Mouse (Mus musculus) neural tube, embryonic 11.5 days (tissue): Measurements from ENCODE around the gene Scn11a. TPM values are rescaled to one million over a fixed set of nuclear protein-coding genes. Genes with fewer than 3 reads are reported as not detected.

ENCODE experiments used
- ATAC-seq: fragments of 200-750 bp; cut with Nextera tagmentation; 2 replicates; pipeline ENCODE4 v1.8.0; 2017; ENCODE audit warnings: moderate number of reproducible peaks, mild to moderate bottlenecking, moderate TSS enrichment, moderate library complexity; ENCODE audit not compliant: insufficient read depth, low FRiP score, low TSS enrichment
- DNase-seq: peaks from one replicate; pipeline ENCODE4 v3.0.0-alpha.2; 2015; ENCODE audit warnings: low spot score
- H3K27ac ChIP-seq: fragments of 300-500 bp; sonication (generic); 2 replicates; pipeline ENCODE4 v1.5.1; 2014; ENCODE audit warnings: low read depth, mild to moderate bottlenecking, low read length
- H3K27me3 ChIP-seq: fragments of 300-500 bp; sonication (generic); 2 replicates; pipeline ENCODE4 v1.6.1; 2014; ENCODE audit warnings: mild to moderate bottlenecking, low read length, mixed read lengths; ENCODE audit not compliant: control insufficient read depth, insufficient read depth
- H3K36me3 ChIP-seq: fragments of 300-500 bp; sonication (generic); 2 replicates; pipeline ENCODE4 v1.6.1; 2014; ENCODE audit warnings: mild to moderate bottlenecking, low read length, moderate library complexity, mixed read lengths; ENCODE audit not compliant: control insufficient read depth, insufficient read depth
- H3K4me1 ChIP-seq: fragments of 300-500 bp; sonication (generic); 2 replicates; pipeline ENCODE4 v1.6.1; 2014; ENCODE audit warnings: low read length, mixed read lengths; ENCODE audit not compliant: control insufficient read depth, insufficient read depth
- H3K4me2 ChIP-seq: fragments of 300-500 bp; sonication (generic); 2 replicates; pipeline ENCODE4 v1.6.1; 2014; ENCODE audit warnings: low read depth, mild to moderate bottlenecking, moderate library complexity
- H3K4me3 ChIP-seq: fragments of 300-500 bp; sonication (generic); 2 replicates; pipeline ENCODE4 v1.5.1; 2014; ENCODE audit warnings: low read depth, low read length
- H3K9ac ChIP-seq: fragments of 300-500 bp; sonication (generic); 2 replicates; pipeline ENCODE4 v1.6.1; 2014; ENCODE audit warnings: mild to moderate bottlenecking, low read length
- H3K9me3 ChIP-seq: fragments of 300-500 bp; sonication (generic); 2 replicates; pipeline ENCODE4 v1.6.1; 2016; ENCODE audit warnings: low read length; ENCODE audit not compliant: control insufficient read depth
- WGBS: fragments of 180-500 bp; shearing (Covaris S2); extraction: QIAGEN DNeasy Blood & Tissue Kit; methylation state at CpG from one replicate; pipeline ENCODE4 v1.1.7; 2014; 5-methylcytosine and 5-hydroxymethylcytosine counted together
- polyA plus RNA-seq: library from polyadenylated mRNA; unstranded; fragments of >200 nt; fragmentation: Nextera tagmentation; extraction: Ambion mirVana; gene quantifications from 2 replicates; pipeline ENCODE4 v1.2.1, GENCODE M21; 2014

Gene Scn11a
- polyA plus RNA-seq, 1 experiment from 2014 or later, result not detected

DNA sequence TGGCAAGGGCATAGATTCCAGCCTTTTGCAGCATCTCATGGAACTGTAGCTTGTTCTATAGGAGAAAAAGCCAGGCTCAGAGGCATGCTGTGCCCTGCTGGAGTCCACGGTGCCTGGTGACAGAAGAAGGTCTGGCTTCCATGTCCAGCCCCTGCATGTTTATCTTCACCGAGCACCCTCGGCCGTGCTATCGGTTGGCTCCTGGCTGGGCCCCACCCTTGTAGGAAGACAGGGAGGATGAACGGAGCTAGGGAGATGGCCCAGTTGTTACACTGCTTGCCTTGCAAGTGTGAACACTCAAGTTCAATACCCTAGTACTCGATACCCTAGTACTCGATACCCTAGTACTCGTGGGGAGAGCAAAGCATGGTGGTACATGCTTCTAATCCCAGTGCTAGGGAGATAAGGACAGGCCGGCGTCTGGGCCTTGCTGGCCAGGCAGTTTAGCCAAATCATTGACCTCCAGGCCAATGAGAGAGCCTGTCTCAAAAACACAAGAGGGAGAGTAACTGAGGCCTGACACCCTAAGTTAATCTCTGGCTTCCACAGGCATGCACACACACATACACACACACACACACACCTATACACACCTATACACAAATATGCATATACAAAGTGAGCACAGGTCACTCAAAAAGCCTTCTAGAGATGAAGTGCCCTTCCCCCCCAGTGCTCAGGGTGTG is 96.7 kb downstream of the Scn11a start:
- Histone ChIP-seq H3K9me3 (no peaks in the 10 kb centered on the region), H3K4me3 (no peak overlapping the region), H3K27me3 (no peaks in the 10 kb centered on the region), H3K9ac (no peak overlapping the region), H3K4me2 (no peak overlapping the region), H3K27ac (no peak overlapping the region), H3K4me1 (no peaks in the 10 kb centered on the region), H3K36me3 (no peaks in the 10 kb centered on the region)
- DNase-seq (no peak), ATAC-seq (no peak)
- 87% methylated on average over 11 of the region's 11 CpGs for WGBS

DNA sequence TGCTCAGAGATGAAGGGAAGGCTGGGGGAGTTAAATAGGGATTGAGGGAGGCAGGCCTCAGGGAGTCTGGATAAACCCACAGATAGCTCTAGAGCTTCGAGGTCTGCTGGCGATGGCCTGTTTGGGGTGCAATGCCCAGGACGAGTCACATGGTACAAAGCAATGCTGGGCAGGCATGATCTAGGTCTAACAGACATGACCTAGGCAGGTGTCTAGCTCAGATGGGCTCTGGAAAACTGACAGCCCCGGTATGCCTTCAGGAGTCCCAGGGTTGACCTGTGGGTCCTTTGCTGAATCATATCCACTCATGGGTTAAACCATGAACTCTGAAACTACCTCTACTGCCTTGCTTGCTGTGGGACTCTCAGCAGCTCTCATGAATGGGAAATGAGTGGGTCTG is 98.3 kb downstream of the Scn11a start:
- ATAC-seq (no peak), DNase-seq (no peak)
- WGBS, result 89% methylated on average over 4 of the region's 4 CpGs
- Histone ChIP-seq H3K9me3 (no peaks in the 10 kb centered on the region), H3K27me3 (no peaks in the 10 kb centered on the region), H3K9ac (no peak overlapping the region), H3K36me3 (no peaks in the 10 kb centered on the region), H3K4me3 (no peak overlapping the region), H3K27ac (no peak overlapping the region), H3K4me1 (no peaks in the 10 kb centered on the region), H3K4me2 (no peak overlapping the region)

GRCm38 (mm10) chr9:119725293-119725862 is 99.9 kb downstream of the Scn11a start:
- no peak for DNase-seq
- Histone ChIP-seq H3K4me1 (no peaks in the 10 kb centered on the region), H3K27me3 (no peaks in the 10 kb centered on the region), H3K9me3 (no peaks in the 10 kb centered on the region), H3K4me2 (no peak overlapping the region), H3K9ac (no peak overlapping the region), H3K4me3 (no peak overlapping the region), H3K27ac (no peak overlapping the region), H3K36me3 (no peaks in the 10 kb centered on the region)
- ATAC-seq, result no peak
- 84% methylated on average over 6 of the region's 6 CpGs for WGBS

GRCm38 (mm10) chr9:119719222-119719621 is 106.0 kb downstream of the Scn11a start, which contains the start of gene Scn10a:
TSS of gene Scn10a (minus strand) at chr9:119719322.
- DNase-seq (no peak), ATAC-seq (no peak)
- Histone ChIP-seq H3K4me2 (no peak within 1 kb of the TSS), H3K36me3 (no peaks in the 10 kb centered on the region), H3K27me3 (no peaks in the 10 kb centered on the region), H3K9ac (no peak within 1 kb of the TSS), H3K4me3 (no peak within 1 kb of the TSS), H3K27ac (no peak within 1 kb of the TSS), H3K4me1 (no peaks in the 10 kb centered on the region), H3K9me3 (no peaks in the 10 kb centered on the region)
- WGBS, result 88% methylated on average over 11 of the region's 11 CpGs

- Histone ChIP-seq H3K27ac (no peak overlapping the region), H3K9me3 (no peaks in the 10 kb centered on the region), H3K4me2 (no peak overlapping the region), H3K36me3 (no peaks in the 10 kb centered on the region), H3K4me1 (no peaks in the 10 kb centered on the region), H3K9ac (no peak overlapping the region), H3K27me3 (no peaks in the 10 kb centered on the region), H3K4me3 (no peak overlapping the region)
- ATAC-seq (no peak), DNase-seq (peak; percentile 76)
- WGBS, result 17% methylated on average over 6 of the region's 6 CpGs
These were observed 118.6 kb downstream of the Scn11a start for GRCm38 (mm10) chr9:119706700-119707099.

Other genes starting within 250 kb of the Scn11a start
- gene Scn5a, start 246.4 kb downstream of the Scn11a start, polyA plus RNA-seq, result 0.62 and 1.0 TPM in 2 replicates
- 0.38 and 0.62 TPM in 2 replicates for gene Scn10a, start 106.1 kb downstream of the Scn11a start, polyA plus RNA-seq
- gene Wdr48, start 69.4 kb upstream of the Scn11a start, polyA plus RNA-seq, result 61.8 and 67.2 TPM in 2 replicates
- gene Gorasp1, start 112.1 kb upstream of the Scn11a start, polyA plus RNA-seq, result 20.5 and 23.6 TPM in 2 replicates
- 0.23 and 0.34 TPM in 2 replicates for gene Ttc21a, start 112.2 kb upstream of the Scn11a start, polyA plus RNA-seq
- gene Csrnp1, start 159.2 kb upstream of the Scn11a start, polyA plus RNA-seq, result 1.3 and 1.6 TPM in 2 replicates
- 0.32 and 0.33 TPM in 2 replicates for gene Xirp1, start 198.1 kb upstream of the Scn11a start, polyA plus RNA-seq
- 2.7 and 2.9 TPM in 2 replicates for gene Cx3cr1, start 244.4 kb upstream of the Scn11a start, polyA plus RNA-seq